Mouse (Mus musculus): ENCODE results near the gene Tsc22d4.

Gene Tsc22d4

GRCm38 (mm10) chr5:137788946-137789531, 43.5 kb downstream of the Tsc22d4 start:
- no peak for DNase-seq (ENCODE audit: low spot score in 2 of 2)

GRCm38 (mm10) chr5:137791553-137791952, 46.0 kb downstream of the Tsc22d4 start:
- DNase-seq (ENCODE audit: low spot score in 2 of 2): no peak

DNA sequence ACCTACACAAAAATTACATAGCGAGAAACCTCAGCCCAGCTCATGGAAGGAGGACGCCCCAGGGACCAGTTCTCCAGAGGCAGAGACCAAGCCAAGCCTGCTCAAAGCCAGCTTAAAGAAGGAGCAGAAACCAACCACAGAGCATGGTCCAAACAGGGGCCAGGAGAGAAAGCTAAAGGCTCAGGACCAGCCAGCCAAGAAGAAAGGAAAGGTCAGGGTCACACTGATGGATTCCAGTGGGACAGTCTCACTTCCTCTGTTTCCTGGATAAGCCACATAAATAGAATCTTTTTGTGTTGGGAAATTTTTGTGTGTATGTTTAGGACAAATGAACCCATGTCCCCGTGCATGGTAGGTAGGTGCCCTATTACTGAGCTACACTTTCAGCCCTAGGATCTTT, 51.1 kb downstream of the Tsc22d4 start:
- no peak for DNase-seq (ENCODE audit: low spot score in 2 of 2)

DNA sequence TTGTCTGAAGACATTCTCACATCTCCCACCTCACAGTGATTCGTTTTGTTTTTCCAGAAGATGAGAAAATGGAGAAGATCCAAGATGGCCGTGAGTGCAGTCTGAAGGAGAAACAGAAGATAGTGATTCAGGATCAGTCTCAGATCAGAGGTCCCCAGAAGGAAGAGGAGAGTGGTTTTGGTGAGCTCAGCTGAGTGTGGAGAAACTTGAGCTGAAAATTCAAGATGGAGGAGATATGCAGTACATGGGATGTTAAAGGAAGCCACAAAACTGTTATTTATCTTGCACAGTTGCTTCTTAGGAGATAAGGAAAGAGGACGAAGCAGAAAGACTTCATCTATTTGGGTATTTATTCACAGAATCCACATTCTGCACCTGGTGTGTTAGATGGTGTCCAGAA, 55.4 kb downstream of the Tsc22d4 start:
- DNase-seq (ENCODE audit: low spot score in 2 of 2): no peak

DNA sequence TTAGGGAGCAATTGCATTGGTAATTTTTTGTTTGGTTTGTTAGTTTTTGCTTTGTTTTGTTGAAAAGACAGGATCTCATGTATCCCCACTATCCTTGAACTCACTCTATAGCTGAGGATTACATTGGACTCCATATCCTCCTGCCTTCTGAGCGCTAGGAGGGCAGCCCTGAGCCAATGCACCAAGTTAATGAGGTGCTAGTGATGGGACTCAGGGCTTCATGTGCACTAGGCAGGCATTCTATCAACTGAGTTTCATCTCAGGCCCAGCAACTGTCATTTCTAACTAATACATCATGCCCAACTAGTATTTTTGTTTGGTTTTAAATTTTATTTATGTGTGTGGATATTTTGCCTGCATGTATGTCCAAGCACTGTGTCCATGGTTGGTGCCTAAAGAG, 60.6 kb downstream of the Tsc22d4 start:
- DNase-seq (ENCODE audit: low spot score in 2 of 2): no peak

- DNase-seq (ENCODE audit: low spot score in 2 of 2): no peak
Observed at GRCm38 (mm10) chr5:137808316-137808715, 62.8 kb downstream of the Tsc22d4 start.

DNA sequence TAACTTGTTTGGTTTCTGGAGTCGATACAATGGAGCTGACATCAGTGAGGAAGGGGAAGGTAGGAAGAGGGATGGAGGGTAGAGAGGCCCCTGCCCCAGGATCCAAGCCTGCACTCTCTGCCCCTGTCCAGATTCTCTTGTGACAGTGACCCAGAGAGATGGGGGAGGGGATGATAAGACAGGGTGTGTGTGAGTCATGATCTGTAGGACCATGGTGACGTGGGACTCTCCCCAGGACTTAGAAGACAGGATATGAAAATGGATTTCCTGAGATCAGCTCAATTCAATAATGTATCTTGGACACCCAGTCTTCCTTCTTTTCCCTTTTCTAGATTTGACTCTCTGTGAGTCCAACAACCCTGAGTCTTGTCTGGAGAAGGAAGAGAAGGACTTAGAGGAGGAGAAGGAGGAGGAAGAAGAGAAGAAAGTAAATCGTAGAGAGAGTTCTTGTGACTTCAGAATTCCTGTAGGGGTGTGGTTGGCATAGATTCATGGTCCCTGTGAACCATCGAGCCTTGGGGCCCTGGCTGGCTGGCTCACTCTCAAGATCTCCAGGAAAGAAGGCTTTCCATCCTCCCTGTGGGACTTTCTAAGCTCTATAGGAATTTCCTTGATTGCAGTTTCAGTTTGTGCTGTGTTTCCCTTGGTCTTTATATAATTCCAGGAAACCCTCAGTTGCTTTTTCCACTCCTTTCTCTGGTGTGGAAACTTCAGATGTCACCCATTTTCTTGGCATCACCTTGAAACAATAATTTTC, 72.1 kb downstream of the Tsc22d4 start:
- no peak for DNase-seq (ENCODE audit: low spot score in 2 of 2)
